Mouse (Mus musculus) induced T-regulatory cell, adult 2 months (primary cell): ENCODE data around the gene Sox13.

ENCODE experiments used
- DNase-seq: peaks from one replicate; pipeline ENCODE4 v3.0.0-alpha.2; 2012; ENCODE audit warnings: low read depth

Sox13 gene

GRCm38 (mm10) chr1:133400014-133400725 lies 24.0 kb downstream of the Sox13 start:
- DNase-seq, result no peak

- DNase-seq, result no peak
Observed at GRCm38 (mm10) chr1:133397483-133398237, 26.5 kb downstream of the Sox13 start.

- DNase-seq, result no peak
Observed at GRCm38 (mm10) chr1:133397094-133397482, 27.1 kb downstream of the Sox13 start.

GRCm38 (mm10) chr1:133396693-133397092 lies 27.5 kb downstream of the Sox13 start:
- no peak for DNase-seq

GRCm38 (mm10) chr1:133394702-133395101 lies 29.5 kb downstream of the Sox13 start:
- no peak for DNase-seq

GRCm38 (mm10) chr1:133387539-133388268 lies 36.5 kb downstream of the Sox13 start:
- no peak for DNase-seq

- no peak for DNase-seq
Observed at GRCm38 (mm10) chr1:133386209-133386608, 38.0 kb downstream of the Sox13 start.

GRCm38 (mm10) chr1:133385506-133385905 lies 38.7 kb downstream of the Sox13 start:
- DNase-seq, result peak; percentile 82

GRCm38 (mm10) chr1:133383157-133383783 lies 40.9 kb downstream of the Sox13 start:
- DNase-seq, result no peak

GRCm38 (mm10) chr1:133382552-133383155 lies 41.5 kb downstream of the Sox13 start:
- no peak for DNase-seq

- DNase-seq, result peak; percentile 78
Observed at GRCm38 (mm10) chr1:133382008-133382407, 42.2 kb downstream of the Sox13 start.

- DNase-seq, result peak; percentile 55
Observed at GRCm38 (mm10) chr1:133380347-133381065, 43.7 kb downstream of the Sox13 start.

GRCm38 (mm10) chr1:133379986-133380320 lies 44.2 kb downstream of the Sox13 start:
- DNase-seq, result no peak

- no peak for DNase-seq
Observed at GRCm38 (mm10) chr1:133379254-133379985, 44.8 kb downstream of the Sox13 start.

- no peak for DNase-seq
Observed at GRCm38 (mm10) chr1:133377547-133377946, 46.6 kb downstream of the Sox13 start.

GRCm38 (mm10) chr1:133375696-133376346 lies 48.4 kb downstream of the Sox13 start:
- no peak for DNase-seq

- no peak for DNase-seq
Observed at GRCm38 (mm10) chr1:133372113-133372512, 52.1 kb downstream of the Sox13 start.

- DNase-seq, result no peak
Observed at GRCm38 (mm10) chr1:133371431-133371830, 52.7 kb downstream of the Sox13 start.

GRCm38 (mm10) chr1:133370352-133370751 lies 53.8 kb downstream of the Sox13 start:
- no peak for DNase-seq

GRCm38 (mm10) chr1:133368644-133369043 lies 55.5 kb downstream of the Sox13 start:
- no peak for DNase-seq
